Mouse (Mus musculus): ENCODE data around the gene Enox2. TPM values are rescaled to one million over a fixed set of nuclear protein-coding genes. Genes with fewer than 3 reads are reported as not detected.

Gene Enox2
- 7.3 and 8.2 TPM in 2 replicates for polyA plus RNA-seq (2012; rRNA removed; ENCODE audit: low replicate concordance)

DNA sequence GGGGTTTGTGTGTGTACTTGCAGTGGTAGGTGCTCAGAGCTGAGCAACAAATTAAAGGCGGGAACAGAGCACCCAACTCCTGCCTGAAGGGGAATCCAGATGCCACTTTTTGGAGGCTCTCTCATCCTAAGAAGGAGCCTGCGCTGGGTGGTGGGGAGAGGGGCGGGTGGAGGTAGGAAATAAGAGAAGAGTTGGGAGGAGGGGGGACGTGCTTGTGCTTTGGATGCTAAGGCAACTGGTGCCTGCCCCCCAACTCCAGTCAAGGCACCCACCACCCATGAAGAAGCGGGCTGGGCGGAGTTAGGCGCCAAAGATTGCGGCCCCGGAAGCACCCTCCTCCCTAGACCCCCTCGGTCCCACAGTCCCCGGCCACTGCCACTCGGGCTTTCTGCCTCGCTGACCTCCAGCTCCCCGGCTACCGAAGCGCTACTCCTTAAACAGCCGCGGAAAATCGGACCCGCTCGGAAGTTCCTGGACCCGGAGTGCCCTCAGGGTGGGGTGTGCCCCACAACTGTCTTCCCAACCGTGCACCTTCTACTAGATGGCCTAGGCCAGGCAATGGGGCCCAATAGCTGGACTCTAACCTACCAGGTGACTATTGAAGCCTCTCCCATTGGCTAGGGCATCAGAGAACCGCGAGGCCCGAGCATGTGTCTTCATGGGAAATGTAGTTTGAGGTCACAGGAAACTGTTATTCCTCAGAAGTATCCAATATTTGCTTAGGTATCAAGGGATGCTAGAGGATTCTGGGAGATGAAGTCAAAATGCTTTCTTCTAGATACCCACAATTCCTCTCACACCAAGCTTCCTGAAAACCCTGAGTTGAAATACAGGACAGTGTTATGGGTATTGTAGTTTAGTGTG, at the start of gene Enox2:
Gene Enox2, minus strand, starts transcription at position 560 of the 864 bp plus-strand sequence.

Other genes with a start within 250 kb of the Enox2 start
- 0.09 and 0.13 TPM in 2 replicates for gene Arhgap36, start 175.7 kb upstream of the Enox2 start, polyA plus RNA-seq (2012; rRNA removed; ENCODE audit: low replicate concordance)